Mouse (Mus musculus) heart, adult 2 months (tissue): ENCODE measurements around the gene Stambpl1. TPM values are rescaled to one million over a fixed set of nuclear protein-coding genes. Genes with fewer than 3 reads are reported as not detected.

Source experiments
- DNase-seq, 2 experiments: peaks; one replicate each; pipeline ENCODE4 v3.0.0; 2021
- H3K27ac ChIP-seq: fragments of 200-600 bp; 2 replicates; pipeline ENCODE4 v1.8.1; 2022
- H3K27me3 ChIP-seq: fragments of 200-500 bp; 2 replicates; pipeline ENCODE4 v1.6.1; 2012; ENCODE audit warnings: mild to moderate bottlenecking, low read length, inconsistent platforms, mixed read lengths; ENCODE audit not compliant: control insufficient read depth, insufficient read depth
- H3K36me3 ChIP-seq: fragments of 200-500 bp; 2 replicates; pipeline ENCODE4 v1.6.1; 2012; ENCODE audit warnings: low read length, inconsistent platforms; ENCODE audit not compliant: control insufficient read depth, insufficient read depth
- H3K4me1 ChIP-seq: fragments of 200-500 bp; 2 replicates; pipeline ENCODE4 v1.6.1; 2011; ENCODE audit warnings: low read length; ENCODE audit not compliant: control insufficient read depth, insufficient read depth
- H3K4me3 ChIP-seq: fragments of 200-600 bp; 2 replicates; pipeline ENCODE4 v1.8.1; 2022
- H3K79me2 ChIP-seq: fragments of 200-500 bp; replicated peaks from 2 replicates; pipeline ENCODE4 v1.6.1; 2012; ENCODE audit warnings: mild to moderate bottlenecking, inconsistent platforms, low read length, moderate library complexity, mixed read lengths; ENCODE audit not compliant: control insufficient read depth, insufficient read depth
- H3K9ac ChIP-seq: fragments of 200-500 bp; 2 replicates; pipeline ENCODE4 v1.6.1; 2012; ENCODE audit warnings: low read depth, mild to moderate bottlenecking, control low read depth, inconsistent platforms, low read length, mixed read lengths
- CTCF ChIP-seq: fragments of 200-600 bp; IDR thresholded peaks from 2 replicates; pipeline ENCODE4 v1.8.1; 2022; ENCODE audit warnings: antibody characterized with exemption, mild to moderate bottlenecking, moderate library complexity
- EP300 ChIP-seq: fragments of 200-500 bp; IDR thresholded peaks from 2 replicates; pipeline ENCODE4 v1.6.1; 2011; ENCODE audit warnings: low read depth, low read length, control low read depth; ENCODE audit not compliant: insufficient read depth
- POLR2A ChIP-seq: fragments of 200-500 bp; IDR thresholded peaks from 2 replicates; pipeline ENCODE4 v1.6.1; 2011; ENCODE audit warnings: mild to moderate bottlenecking, low read depth, low read length, control low read depth; ENCODE audit not compliant: insufficient read depth
- WGBS: fragments of 180-500 bp; shearing (Covaris S2); methylation state at CpG from one replicate; pipeline ENCODE4 v1.1.7; 2018; 5-methylcytosine and 5-hydroxymethylcytosine counted together
- intact Hi-C: fragments of 180-260 bp; cut with DNase I; formaldehyde crosslinking; loops from one replicate; pipeline ENCODE4 v1.15.1; 2025
- polyA plus RNA-seq: library from polyadenylated mRNA; depleted of rRNA; stranded (reverse); fragments of >200 nt; gene quantifications from 2 replicates; pipeline ENCODE4 v1.2.3, GENCODE M21; 2012; rRNA removed
- total RNA-seq, 2 experiments: library from RNA; stranded (reverse); gene quantifications; 2 replicates each; pipeline ENCODE4 v1.2.3; 2021

Gene Stambpl1
- total and polyA plus RNA-seq, 3 experiments = 3.0 to 3.6 (median 3.5) TPM

- H3K4me1 ChIP-seq = peaks cover 12% of the 10 kb centered on the region
- intact Hi-C loops = loop anchor here (5.0 kb wide), 1 partner anchor 265 kb away; the partner anchor contains the start of gene Ifit2
- no peak for DNase-seq
- no peaks in the 10 kb centered on the region for H3K27me3 ChIP-seq
- no peak overlapping the region for H3K27ac ChIP-seq
- no peak overlapping the region for H3K9ac ChIP-seq
- H3K36me3 ChIP-seq = no peaks in the 10 kb centered on the region; the same call in 1 of the 2 replicates
- H3K79me2 ChIP-seq = no peaks in the 10 kb centered on the region; the same call in 1 of the 2 replicates
- no peak overlapping the region for H3K4me3 ChIP-seq
- TF ChIP-seq EP300 (no peak), CTCF (no peak), POLR2A (no peak)
These were observed 95.2 kb downstream of the Stambpl1 start for GRCm38 (mm10) chr19:34287221-34287620.

- intact Hi-C loops = loop anchor here (2.0 to 5.0 kb wide), 2 partner anchors 39 to 264 kb away; partner anchors contain the start of gene Ifit2
- TF ChIP-seq CTCF = no peak
- TF ChIP-seq EP300 = no peak
- TF ChIP-seq POLR2A = no peak
These were observed 95.8 kb downstream of the Stambpl1 start for GRCm38 (mm10) chr19:34287656-34288415.

DNA sequence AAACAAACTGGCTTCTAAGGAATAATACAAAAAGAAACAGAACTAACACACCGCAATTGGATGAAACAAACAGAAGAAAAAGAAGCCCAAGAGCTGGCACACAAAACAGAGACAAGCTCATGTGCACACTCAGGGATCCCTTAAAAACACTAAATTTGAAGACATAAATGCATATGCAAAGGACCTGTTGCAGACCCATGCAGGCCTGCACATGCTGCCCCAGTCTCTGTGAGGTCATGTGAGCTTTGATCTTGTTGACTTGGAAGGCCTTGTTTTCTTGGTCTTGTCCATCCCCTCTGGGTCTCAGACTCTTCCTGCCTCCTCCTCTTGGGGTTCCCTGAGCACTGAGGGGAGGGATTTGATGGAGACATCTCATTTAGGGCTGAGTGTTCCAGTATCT, 96.7 kb downstream of the Stambpl1 start:
- Histone ChIP-seq H3K27me3 (no peaks in the 10 kb centered on the region), H3K4me3 (no peak overlapping the region), H3K36me3 (peaks cover 2% of the 10 kb centered on the region), H3K9ac (no peak overlapping the region), H3K27ac (no peak overlapping the region), H3K4me1 (peaks cover 16% of the 10 kb centered on the region), H3K79me2 (no peaks in the 10 kb centered on the region; the same call in 1 of the 2 replicates)
- DNase-seq = no peak
- 81% methylated on average over 1 of the region's 1 CpGs for WGBS
- TF ChIP-seq CTCF (no peak), EP300 (no peak), POLR2A (no peak)
- intact Hi-C loops = loop anchor here (2.0 to 5.0 kb wide), 2 partner anchors 38 to 264 kb away; partner anchors contain the start of gene Ifit2

More at GRCm38 (mm10) chr19:34287656-34288415, 95.8 kb downstream of the Stambpl1 start:
- Histone ChIP-seq H3K9ac (no peak overlapping the region; the same call in 1 of the 2 replicates), H3K36me3 (no peaks in the 10 kb centered on the region; the same call in 1 of the 2 replicates), H3K4me1 (peaks cover 16% of the 10 kb centered on the region), H3K79me2 (no peaks in the 10 kb centered on the region; the same call in 1 of the 2 replicates), H3K27ac (no peak overlapping the region), H3K4me3 (no peak overlapping the region), H3K27me3 (no peaks in the 10 kb centered on the region)
- no peak for DNase-seq
- 46% methylated on average over 13 of the region's 13 CpGs for WGBS

Other genes with a start within 250 kb of the Stambpl1 start
- gene Lipf, start 231.0 kb upstream of the Stambpl1 start, total RNA-seq = not detected
- not detected in 2 replicates for gene Lipf, start 231.0 kb upstream of the Stambpl1 start, polyA plus RNA-seq
- not detected for gene Lipk, start 183.9 kb upstream of the Stambpl1 start, total RNA-seq
- gene Lipk, start 183.9 kb upstream of the Stambpl1 start, polyA plus RNA-seq = not detected in 2 replicates
- not detected for gene Lipn, start 124.9 kb upstream of the Stambpl1 start, total RNA-seq
- gene Lipn, start 124.9 kb upstream of the Stambpl1 start, polyA plus RNA-seq = not detected in 2 replicates
- gene Lipm, start 91.3 kb upstream of the Stambpl1 start, total RNA-seq = not detected
- not detected in 2 replicates for gene Lipm, start 91.3 kb upstream of the Stambpl1 start, polyA plus RNA-seq
- gene Ankrd22, start 26.2 kb upstream of the Stambpl1 start, total RNA-seq = not detected
- gene Ankrd22, start 26.2 kb upstream of the Stambpl1 start, polyA plus RNA-seq = 0.10 TPM in 1 of 2 replicates, not detected in the other
- 100 to 1,000 TPM; 134 to 152 TPM for gene Acta2, start 63.4 kb downstream of the Stambpl1 start, total RNA-seq
- 517 and 1,089 TPM in 2 replicates for gene Acta2, start 63.4 kb downstream of the Stambpl1 start, polyA plus RNA-seq
- 10 to 100 TPM; 12.1 to 17.4 TPM for gene Fas, start 98.4 kb downstream of the Stambpl1 start, total RNA-seq
- 5.1 and 9.3 TPM in 2 replicates for gene Fas, start 98.4 kb downstream of the Stambpl1 start, polyA plus RNA-seq